Mouse (Mus musculus) v-Abl transformed pro-B cells (cell line): ENCODE data around the gene Cgn.
"Not testable (repeated sequence)": the region's sequence is repeated elsewhere in the genome, so short reads cannot be mapped to it uniquely, and the experiment has no call there.

Experiments used
- in situ Hi-C, 2 experiments: fragments of 400-800 bp; cut with MboI; formaldehyde crosslinking; loops; one replicate each; pipeline ENCODE4 v1.15.1; 2025; ENCODE audit not compliant: unreplicated experiment in 2 of 2

Gene Cgn

DNA sequence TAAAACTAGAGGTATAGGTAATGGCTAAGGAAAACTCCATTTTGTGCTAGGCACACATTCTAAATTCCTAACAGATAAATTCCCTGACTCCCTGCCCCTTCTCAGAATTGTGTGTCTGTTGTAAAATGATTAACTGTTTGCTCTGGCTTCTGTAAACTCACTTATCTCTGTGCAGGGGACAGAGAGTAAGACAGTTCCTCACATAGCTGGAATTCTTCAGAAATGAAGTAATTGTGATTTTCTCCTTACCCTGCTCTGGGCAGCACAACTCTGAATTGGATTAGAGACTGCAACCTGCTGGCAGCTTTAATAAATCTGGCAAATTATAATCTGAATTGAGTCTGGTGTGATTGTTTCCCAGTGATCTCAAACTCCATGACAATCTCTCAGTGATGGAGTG lies 75.7 kb downstream of the Cgn start:
- in situ Hi-C loops = not testable (repeated sequence)
